Mouse (Mus musculus) skeletal muscle tissue, adult 2 months (tissue): Measurements from ENCODE around the gene Robo3.
A peak's percentile ranks its signal among the peaks of the same experiment; 100 is the strongest.

Experiments used
- DNase-seq: peaks from one replicate; pipeline ENCODE4 v3.0.0-alpha.2; 2012; ENCODE audit warnings: low read depth, low spot score

The Robo3 gene

DNA sequence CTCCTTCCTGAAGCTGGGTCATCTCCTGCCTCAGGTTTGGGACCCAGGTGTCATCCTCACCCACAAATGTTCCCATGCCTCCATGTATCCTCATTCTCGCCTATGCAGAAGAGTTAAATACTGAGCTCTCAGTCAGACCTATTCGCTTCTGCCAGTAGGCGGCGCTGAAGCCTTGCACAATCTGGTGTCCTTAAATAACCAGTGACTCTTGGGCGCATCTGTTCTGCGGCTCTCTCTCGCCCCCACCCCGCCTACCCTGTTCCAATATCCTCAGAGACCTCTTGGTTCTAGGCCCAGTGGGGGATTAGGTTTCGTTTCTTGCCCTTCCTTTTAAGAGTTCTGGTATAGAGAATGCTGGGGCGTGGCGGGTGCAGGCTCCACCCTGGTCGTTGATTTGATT is 2.5 kb downstream of the Robo3 start:
- peak; percentile 77 for DNase-seq

DNA sequence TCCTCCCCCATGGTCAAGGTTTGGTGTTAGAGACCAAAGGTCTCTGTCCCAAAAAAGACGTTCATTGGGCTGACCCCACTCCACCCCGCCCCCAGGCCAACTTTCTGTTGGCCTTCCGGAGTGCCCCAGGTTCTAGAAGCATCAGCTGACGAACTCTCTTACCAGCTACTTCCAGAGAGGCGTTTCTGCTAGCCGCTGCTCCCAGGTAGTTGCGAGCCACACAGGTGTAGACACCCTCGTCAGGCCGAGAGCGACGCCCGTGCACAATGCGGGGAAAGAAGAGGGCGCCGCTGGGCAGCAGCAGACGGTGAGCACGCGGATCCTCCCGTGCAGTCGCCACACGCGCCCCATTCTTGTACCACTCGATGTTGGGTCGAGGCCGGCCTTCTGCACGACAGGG is 3.7 kb downstream of the Robo3 start:
- no peak for DNase-seq

DNA sequence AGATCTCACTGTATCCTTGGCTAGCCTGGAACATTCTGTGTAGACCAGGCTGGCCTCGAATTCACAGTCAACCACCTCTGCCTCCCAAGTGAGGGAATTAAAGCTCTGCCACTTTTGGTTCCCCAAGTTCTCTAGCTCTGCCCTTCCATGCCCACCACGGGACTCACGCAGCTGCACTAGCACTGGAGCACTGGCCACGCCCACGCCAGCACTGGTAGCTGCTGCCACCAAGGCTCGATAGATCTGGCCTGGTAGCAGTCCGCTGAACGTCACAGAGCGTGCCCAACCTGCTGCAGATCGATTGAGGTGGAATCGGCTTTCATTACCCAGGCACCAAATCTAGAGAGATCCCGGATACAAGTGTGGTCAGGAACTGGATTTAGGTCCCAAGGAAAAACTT is 11.8 kb downstream of the Robo3 start:
- DNase-seq, result no peak

DNA sequence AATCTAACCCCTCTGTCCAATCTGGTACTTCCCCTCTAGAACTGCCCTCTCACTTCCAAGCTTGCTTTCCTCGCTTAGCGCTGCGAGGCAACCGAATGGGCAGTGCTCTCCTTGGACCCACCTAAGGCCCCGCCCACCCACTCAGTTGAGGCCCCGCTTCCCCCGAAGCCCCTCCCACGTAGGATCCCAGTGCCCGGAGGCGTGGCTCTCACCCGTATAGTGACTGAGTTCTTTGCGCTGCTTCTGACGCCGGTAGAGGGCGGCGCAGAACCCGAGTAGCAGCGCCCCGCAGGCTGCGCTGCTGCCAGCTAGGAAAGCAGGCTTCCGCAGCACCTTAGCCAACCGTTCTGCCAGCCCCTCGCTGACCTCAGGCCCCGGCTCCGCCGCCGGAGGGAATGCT is 12.4 kb downstream of the Robo3 start:
- peak; percentile 66 for DNase-seq

DNA sequence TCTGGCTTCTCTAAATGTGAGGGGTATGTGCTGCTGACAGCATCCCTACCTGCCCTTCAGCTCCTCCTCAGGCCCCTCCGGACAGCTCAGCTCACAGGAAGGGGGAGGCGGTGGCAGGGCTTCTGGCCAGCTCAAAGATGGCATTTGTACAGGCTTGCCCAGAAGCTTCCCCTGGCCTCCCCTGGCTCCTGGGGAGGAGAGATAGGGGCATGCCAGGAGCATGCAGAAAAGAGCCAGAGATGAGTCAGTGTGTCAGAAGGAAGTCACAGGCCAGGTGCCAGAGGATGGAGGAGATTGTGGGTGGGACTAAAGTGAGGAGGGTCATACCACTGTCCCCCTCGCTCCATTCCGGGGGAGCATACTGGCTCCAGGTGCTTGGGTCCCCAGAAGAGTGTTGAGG is 14.3 kb downstream of the Robo3 start:
- no peak for DNase-seq

DNA sequence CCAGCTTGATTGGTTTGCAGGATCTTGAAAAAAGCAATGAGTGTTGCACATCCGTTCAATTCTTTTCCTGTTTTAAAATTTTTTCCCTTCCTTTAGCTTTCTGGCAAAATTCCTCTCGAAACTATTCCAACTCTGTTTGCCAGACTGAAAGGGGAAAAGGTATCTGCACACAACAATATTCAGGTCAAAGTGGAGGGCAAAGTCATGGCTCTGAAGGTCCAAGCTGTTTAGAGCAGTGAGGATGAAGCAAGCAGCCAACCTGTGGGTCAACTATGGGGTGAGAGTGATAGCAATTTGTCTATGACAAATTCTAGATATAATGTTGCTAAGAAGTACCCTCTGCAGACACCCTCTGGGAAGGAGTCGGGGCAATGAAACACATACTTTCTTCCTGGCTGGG is 18.4 kb downstream of the Robo3 start:
- no peak for DNase-seq

DNA sequence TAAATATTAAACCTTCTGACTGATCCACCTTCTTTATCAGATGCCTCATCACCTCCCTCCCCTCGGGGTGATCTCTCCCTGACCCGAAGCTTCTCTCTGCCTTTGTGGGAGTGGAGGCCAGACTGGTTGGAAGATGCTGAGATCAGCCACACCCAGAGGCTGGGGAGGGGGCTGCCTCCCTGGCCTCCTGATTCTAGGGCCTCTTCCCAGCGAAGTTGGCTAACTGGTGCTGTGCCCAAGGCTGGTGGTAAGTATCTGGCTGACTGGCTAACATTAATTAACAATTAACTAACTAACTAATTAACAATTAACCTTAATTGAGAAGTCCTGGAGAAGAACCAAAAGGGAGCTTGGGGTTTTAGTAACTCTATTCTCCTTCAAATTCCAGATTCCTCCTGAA is 20.1 kb downstream of the Robo3 start:
- DNase-seq, result no peak

DNA sequence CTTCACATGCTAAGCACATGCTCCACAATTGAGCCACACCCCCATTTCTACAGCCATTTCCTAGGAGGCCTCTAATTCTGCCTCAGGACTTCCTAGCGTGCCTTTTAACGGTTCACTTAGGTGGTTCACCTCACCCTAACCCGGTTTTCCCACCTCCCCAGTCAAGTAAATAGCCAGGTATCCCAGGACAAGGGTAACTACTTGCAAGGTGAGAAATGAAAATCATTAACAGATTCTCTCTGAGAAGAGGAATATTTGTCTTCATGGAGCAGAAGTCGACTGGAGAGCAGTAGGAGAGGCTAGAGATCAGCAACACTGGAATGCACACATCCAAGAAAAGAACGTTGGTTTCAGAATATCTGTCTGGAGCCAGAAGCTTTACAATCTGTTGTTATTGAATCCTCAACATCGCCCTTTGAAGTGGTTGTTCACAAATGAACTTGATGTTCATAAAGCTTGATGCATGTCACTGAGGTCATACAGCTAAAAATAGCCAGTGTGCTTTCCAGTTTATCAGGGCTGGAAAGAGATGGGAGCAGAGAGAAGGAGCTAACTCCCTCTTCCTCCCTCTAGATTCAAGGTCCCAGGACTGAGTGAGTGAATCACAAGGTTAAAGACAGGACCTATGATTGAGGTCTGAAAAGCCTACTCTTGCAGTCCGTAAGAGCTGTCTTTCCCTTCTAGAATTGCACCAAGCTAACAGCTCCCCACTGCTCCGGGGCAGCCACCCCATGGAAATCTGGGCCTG is 23.2 kb downstream of the Robo3 start:
- no peak for DNase-seq

DNA sequence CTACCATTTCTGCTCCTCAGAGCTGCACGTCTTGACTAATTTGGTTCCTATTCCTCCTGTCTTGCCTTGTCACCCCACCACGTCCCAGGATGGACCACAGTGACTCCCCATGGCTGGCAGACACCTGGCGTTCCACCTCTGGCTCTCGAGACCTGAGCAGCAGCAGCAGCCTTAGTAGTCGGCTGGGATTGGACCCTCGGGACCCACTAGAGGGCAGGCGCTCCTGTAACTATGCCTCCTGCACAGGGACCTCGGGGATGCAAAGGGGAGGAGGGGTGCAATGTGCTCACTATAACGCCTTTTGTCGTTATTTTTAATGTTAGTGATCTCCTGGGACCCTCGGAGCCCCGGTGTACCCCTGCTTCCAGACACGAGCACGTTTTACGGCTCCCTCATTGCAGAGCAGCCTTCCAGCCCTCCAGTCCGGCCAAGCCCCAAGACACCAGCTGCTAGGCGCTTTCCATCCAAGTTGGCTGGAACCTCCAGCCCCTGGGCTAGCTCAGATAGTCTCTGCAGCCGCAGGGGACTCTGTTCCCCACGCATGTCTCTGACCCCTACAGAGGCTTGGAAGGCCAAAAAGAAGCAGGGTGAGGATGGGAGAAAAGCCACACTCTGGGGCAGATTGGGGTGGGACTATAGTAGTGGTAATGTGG is 25.1 kb downstream of the Robo3 start:
- DNase-seq, result no peak

DNA sequence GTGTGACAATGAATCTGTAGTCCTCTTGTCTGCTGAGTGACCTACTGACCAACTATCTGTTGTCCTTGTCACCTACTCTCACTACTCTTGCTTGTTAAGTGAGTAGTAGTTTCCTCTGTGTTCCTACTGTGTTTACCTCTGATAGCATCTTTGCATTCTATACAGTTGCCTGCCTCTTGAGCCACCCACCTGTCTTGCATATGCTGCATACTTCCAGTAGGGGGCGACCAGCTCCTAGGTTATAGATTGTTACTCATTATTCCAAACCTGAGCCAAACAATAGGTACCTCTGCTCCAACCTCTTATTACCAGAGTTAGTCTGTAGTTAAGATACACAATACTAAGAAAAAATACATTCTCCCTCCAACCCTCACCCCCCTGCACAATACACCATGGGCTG is 26.7 kb downstream of the Robo3 start:
- DNase-seq, result no peak

DNA sequence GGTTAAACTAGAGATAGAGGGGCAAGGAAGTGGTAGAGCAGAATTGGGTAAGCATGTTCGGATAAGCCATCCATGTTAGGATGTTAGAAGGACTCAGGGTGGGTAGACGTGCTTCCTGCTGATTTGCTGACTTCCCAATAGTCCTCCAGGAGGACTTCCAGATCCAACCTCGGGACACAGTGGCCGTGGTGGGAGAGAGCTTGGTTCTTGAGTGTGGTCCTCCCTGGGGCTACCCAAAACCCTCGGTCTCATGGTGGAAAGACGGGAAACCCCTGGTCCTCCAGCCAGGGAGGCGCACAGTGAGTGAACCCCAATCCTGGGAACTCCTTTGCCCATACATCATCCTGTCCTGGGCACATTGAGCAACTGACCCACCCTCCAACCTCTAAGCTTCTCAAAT is 30.0 kb downstream of the Robo3 start:
- DNase-seq, result no peak

DNA sequence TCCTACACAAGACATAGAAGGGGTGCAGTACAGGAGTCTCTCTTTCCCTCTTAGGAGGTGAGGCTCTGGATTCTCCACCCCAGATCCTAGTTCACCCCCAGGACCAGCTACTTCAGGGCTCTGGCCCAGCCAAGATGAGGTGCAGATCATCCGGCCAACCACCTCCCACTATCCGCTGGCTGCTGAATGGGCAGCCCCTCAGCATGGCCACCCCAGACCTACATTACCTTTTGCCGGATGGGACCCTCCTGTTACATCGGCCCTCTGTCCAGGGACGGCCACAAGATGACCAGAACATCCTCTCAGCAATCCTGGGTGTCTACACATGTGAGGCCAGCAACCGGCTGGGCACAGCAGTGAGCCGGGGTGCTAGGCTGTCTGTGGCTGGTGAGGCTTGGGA is 30.5 kb downstream of the Robo3 start:
- DNase-seq, result no peak

DNA sequence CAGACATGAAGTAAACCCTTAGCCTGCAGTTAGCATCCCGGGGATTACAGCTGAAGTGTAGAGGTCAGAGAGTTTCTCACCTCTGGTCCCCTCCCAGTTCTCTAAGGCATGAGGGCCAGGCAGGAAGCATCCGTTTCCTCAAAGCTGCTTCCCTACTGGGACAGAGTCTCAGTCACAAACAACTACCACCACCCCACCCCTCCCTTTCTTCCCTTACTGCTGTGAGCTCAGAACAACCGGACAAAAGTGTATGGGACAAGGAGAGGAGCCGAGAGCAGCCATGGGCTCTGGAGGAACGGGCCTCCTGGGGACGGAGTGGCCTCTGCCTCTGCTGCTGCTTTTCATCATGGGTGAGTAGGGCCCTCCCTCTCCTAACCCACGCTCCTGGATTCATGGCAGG is 31.2 kb downstream of the Robo3 start, which contains the start of gene Robo4:
Gene Robo4 (plus strand): TSS at position 96 of the 400 bp plus-strand sequence.
- peak; percentile 26 for DNase-seq

DNA sequence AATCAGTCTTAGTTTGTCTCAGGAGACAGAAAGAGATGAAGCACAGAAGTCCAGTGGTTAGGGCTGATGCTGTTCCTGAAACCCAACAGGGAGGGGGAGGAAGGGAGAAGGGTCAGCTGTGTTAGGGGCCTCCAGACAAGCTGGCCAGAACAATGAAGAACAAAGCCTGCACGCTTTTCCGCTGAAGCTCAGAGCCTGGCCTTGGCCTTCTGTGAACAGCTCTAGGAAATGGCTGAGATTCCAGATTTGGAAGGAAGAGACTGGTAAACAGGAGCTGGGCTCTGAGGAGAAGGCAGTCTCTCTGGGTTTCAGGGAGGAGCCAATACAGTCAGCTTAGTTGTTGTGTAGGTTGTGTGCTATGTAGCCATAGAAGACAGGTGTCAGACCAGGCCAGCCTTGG is 32.5 kb downstream of the Robo3 start:
- peak; percentile 20 for DNase-seq

DNA sequence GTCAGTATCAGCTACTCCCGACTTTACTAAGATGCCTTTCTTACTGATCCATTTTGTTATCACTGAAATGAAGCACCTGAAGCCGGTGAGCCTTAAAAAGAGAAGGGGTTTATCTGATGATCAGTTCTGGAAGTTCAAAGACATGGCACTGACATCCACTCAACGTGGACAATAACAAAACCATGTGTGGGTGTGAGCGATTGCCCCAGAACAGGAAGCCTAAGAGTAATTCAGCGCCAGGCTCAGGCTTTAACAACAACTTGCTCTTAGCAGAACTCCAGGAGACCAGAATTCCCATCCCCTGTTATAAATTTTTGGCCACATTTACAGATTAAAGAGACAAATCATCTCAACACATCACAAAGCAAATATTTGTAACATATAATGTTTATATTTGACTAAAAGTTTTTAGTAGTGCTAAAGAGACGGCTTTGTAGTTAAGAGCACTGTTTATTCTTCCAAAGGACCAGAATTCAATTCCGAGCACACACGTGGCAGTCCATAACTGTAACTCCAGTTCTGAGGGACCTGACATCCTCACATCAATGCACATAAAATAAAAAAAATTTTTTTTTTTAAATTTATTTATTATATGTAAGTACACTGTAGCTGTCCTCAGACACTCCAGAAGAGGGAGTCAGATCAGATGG is 39.4 kb downstream of the Robo3 start:
- no peak for DNase-seq

DNA sequence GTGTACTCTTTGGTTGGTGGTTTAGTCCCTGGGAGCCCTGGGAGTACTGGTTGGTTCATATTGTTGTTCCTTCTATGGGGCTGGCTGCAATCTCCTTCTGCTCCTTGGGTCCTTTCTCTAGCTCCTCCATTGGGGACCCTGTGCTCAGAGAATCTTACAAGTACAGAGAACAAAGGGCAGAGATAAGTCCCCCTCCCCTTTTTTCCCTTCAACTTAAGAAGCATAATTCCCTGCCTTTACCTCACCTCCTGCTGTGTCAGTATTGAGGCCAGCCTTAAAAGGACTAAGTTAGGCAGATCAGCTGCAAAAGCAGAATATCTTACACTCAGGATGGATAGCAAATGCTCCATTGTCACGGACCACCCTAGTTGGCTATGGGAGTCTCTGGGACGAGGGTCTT is 41.0 kb downstream of the Robo3 start:
- DNase-seq, result no peak

DNA sequence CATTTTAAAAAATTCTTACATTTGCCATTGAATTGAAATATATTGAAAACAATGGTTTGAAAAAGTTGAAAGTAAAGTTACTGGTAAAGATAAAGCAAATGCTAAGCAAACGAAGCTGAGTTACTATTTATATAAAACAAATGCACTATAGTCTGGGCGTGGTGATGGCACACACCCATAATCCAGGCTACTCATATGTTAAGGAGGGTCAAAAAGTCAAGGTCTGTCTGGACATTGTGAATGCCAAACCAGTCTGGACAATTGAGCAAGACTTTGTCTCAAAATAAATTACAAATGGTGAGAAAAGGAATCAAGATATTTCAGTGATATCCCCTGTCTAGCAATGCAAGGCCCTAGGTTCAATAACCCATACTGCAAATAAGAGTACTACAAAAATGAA is 42.2 kb downstream of the Robo3 start:
- no peak for DNase-seq

DNA sequence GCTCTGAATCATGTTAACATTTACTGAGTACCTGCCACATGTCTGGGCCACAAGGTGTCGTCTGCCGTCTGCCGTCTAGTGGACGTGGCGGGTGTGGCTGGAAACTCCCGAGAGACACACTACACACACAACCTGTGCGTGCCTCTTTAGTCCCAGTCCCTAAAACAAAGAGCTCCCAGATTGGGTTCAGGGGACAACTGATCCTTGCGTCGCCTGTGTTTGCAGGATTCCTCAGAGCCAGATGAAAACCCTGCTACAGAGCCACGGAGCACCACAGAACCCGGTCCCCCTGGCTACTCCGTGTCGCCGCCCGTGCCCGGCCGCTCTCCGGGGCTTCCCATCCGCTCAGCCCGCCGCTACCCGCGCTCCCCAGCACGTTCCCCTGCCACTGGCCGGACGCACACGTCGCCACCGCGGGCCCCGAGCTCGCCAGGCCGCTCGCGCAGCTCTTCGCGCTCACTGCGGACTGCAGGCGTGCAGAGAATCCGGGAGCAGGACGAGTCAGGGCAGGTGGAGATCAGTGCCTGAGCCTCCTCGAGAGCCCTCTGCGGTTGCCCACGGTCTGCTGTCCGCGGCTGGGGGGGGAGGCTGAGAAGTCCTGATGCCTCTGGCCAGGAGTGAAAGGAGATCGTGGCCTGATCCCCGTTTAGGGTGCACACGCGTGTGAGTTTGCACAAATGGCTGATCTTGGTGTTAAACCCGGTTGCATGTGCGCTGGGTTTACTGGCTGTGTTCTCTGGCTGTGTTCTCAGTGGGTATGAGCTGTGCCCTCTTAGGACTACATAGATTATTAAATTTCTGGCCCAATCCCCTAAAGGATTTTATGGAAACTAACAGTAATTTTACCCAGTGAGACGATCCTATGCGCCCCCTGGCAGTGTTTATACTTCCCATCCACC is 48.5 kb downstream of the Robo3 start:
- DNase-seq, result no peak

DNA sequence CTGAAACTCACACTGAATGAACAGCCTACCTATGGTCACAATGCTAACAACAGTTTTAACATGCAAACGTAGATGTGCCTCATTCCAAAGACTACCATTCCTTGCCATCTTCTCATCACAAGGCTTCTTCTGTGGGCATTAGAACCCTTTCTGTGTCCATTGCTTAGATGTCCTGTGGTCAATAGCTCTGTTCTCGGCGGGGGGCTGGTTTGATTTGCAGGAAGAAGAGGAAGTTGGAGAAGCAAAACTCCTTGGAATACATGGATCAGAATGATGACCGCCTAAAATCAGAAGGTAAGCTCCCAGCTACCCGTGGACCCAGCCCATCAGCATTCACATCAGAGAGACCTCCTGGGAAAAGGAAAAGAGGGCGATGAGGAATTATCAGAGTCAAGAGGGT is 49.9 kb downstream of the Robo3 start:
- no peak for DNase-seq

DNA sequence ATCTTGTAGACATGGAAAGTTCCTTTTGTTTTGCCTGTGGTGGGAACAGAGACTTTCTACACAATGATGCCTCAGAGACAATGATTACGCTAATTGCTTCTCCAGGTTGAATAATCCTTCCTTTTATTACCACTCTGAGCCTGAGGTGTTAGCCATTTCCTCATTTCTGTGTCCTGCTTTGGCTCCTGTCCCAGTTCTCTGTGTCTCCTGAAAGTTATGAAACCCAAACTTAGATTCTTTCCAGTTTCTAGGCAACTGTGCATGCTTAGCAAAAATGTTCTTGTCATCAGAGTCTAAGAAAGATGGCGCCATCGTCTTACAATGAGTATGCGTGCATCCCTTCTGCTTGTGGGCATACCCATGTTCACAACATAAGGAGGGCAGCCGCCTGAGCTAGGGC is 57.3 kb downstream of the Robo3 start:
- DNase-seq, result no peak

DNA sequence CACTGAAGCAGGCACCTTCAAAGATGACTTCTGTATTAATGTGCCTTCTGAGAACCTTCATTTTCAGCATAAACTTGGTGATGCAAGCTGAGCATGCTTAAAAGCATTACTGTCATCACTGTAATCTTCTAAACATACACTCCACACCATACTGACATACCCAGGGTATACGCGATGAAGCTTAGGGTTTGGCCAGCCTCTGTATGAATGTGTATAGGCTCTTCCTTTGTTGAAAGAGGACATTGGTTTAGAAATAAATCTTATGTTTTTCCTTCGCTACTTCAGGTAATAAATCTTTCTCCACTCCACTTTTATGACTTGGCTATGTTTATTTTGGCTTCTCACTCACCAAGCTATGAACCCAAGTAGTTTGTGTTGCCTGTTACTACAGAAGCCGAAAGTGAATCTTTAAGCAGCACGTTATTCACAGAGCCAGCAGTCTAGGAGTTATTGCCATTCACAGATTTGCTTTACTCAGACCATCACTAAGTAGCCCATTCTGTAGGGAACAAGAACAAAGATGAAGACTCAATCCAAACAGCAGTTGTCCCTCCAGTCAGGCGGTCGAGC is 61.7 kb downstream of the Robo3 start:
- no peak for DNase-seq

DNA sequence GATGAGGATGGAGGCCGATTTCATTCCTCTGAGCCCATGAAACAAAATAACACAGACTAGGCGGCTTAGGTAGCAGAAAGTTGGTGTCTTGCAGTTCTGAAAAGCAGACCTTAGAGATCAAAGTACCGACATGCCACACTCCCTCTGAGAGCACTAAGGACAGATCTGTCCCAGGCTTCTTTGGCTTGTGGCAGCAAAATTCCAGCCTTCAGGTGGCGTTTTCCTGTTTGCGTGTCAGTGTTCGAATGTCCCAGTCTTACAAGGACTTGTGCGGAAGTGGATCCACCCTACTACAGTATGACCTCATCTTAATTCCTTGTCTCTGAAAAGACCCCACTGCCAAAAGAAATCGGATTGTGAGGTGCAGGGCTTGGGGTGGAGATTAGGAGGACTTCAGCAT is 64.2 kb downstream of the Robo3 start:
- DNase-seq, result no peak
